Mouse (Mus musculus) right cerebral cortex, postnatal 36 days (tissue): ENCODE results near the gene Gm9821.

Experiments used
- DNase-seq, 2 experiments: peaks; one replicate each; pipeline ENCODE4 v3.0.0; 2022; ENCODE audit warnings: low spot score in 2 of 2, mixed read lengths in 1 of 2

The Gm9821 gene

GRCm38 (mm10) chr2:91948792-91949241 is 3.3 kb downstream of the Gm9821 start:
- DNase-seq, result no peak

GRCm38 (mm10) chr2:91949411-91950274 is 4.1 kb downstream of the Gm9821 start:
- no peak for DNase-seq

GRCm38 (mm10) chr2:91950275-91951085 is 5.0 kb downstream of the Gm9821 start:
- no peak for DNase-seq

- no peak for DNase-seq
Observed at GRCm38 (mm10) chr2:91953825-91954224, 8.3 kb downstream of the Gm9821 start.

GRCm38 (mm10) chr2:91955121-91955591 is 9.7 kb downstream of the Gm9821 start:
- DNase-seq, result no peak

GRCm38 (mm10) chr2:91955875-91956274 is 10.4 kb downstream of the Gm9821 start:
- no peak for DNase-seq

- peak; percentile 91 to 94 for DNase-seq
Observed at GRCm38 (mm10) chr2:91957096-91957495, 11.6 kb downstream of the Gm9821 start.

- DNase-seq, result no peak
Observed at GRCm38 (mm10) chr2:91958049-91958448, 12.5 kb downstream of the Gm9821 start.

- no peak for DNase-seq
Observed at GRCm38 (mm10) chr2:91958701-91959457, 13.4 kb downstream of the Gm9821 start.

GRCm38 (mm10) chr2:91959544-91960410 is 14.3 kb downstream of the Gm9821 start:
- DNase-seq, result no peak

- DNase-seq, result no peak
Observed at GRCm38 (mm10) chr2:91960459-91960858, 15.0 kb downstream of the Gm9821 start.

- no peak for DNase-seq
Observed at GRCm38 (mm10) chr2:91961901-91962761, 16.6 kb downstream of the Gm9821 start.

- DNase-seq, result no peak
Observed at GRCm38 (mm10) chr2:91962864-91963401, 17.4 kb downstream of the Gm9821 start.

- DNase-seq, result peak; percentile 87 to 91
Observed at GRCm38 (mm10) chr2:91963443-91963932, 18.0 kb downstream of the Gm9821 start.

GRCm38 (mm10) chr2:91964610-91965204 is 19.2 kb downstream of the Gm9821 start:
- DNase-seq, result no peak

- DNase-seq, result no peak
Observed at GRCm38 (mm10) chr2:91965417-91965816, 19.9 kb downstream of the Gm9821 start.

GRCm38 (mm10) chr2:91966367-91966766 is 20.9 kb downstream of the Gm9821 start:
- DNase-seq, result no peak

- DNase-seq, result no peak
Observed at GRCm38 (mm10) chr2:91967962-91968361, 22.5 kb downstream of the Gm9821 start.
